Mouse (Mus musculus) testis, postnatal 14 days (tissue): ENCODE data around the gene Gm6880.
"Not testable (repeated sequence)": the region's sequence is repeated elsewhere in the genome, so short reads cannot be mapped to it uniquely, and the experiment has no call there.

Source experiments
- DNase-seq: peaks from one replicate; pipeline ENCODE4 v3.0.0; 2021; ENCODE audit warnings: low spot score

Gm6880 gene

GRCm38 (mm10) chrX:74481349-74481885, at the start of gene Gm6880:
Gene Gm6880 (minus strand): TSS chrX:74481399.
- DNase-seq, result peak; percentile 30

GRCm38 (mm10) chrX:74517461-74517860, 36.3 kb upstream of the Gm6880 start:
- DNase-seq, result not testable (repeated sequence)

- DNase-seq, result no peak
These were observed 15.9 kb upstream of the Gm6880 start for GRCm38 (mm10) chrX:74497131-74497530.

- DNase-seq, result no peak
These were observed 28.4 kb downstream of the Gm6880 start for GRCm38 (mm10) chrX:74452773-74453172.

GRCm38 (mm10) chrX:74451157-74451912, 29.9 kb downstream of the Gm6880 start:
- no peak for DNase-seq
